Mouse (Mus musculus) bone marrow, adult 2 months (tissue): Measurements from ENCODE around the gene Etnk1.
"Not testable (repeated sequence)": the region's sequence is repeated elsewhere in the genome, so short reads cannot be mapped to it uniquely, and the experiment has no call there.

Experiments
- CTCF ChIP-seq: fragments of 200-500 bp; IDR thresholded peaks from 2 replicates; pipeline ENCODE4 v1.5.1; 2011; ENCODE audit warnings: low read length, control low read depth; ENCODE audit not compliant: control insufficient read depth, insufficient read depth
- POLR2A ChIP-seq: fragments of 200-500 bp; IDR thresholded peaks from 2 replicates; pipeline ENCODE4 v1.6.1; 2011; ENCODE audit warnings: low read depth, mild to moderate bottlenecking, control low read depth, low read length, borderline replicate concordance; ENCODE audit not compliant: control insufficient read depth

- TF ChIP-seq CTCF, POLR2A: not testable (repeated sequence)
These were observed 15.7 kb upstream of the Etnk1 start for GRCm38 (mm10) chr6:143151081-143151995.
